Mouse (Mus musculus): ENCODE measurements at regions not wholly inside any gene's neighbourhood (a gene's known extent, or its start where the extent isn't known, plus 50 kb on each side); places are given as distances from the start of the nearest gene placed in this dataset.

DNA sequence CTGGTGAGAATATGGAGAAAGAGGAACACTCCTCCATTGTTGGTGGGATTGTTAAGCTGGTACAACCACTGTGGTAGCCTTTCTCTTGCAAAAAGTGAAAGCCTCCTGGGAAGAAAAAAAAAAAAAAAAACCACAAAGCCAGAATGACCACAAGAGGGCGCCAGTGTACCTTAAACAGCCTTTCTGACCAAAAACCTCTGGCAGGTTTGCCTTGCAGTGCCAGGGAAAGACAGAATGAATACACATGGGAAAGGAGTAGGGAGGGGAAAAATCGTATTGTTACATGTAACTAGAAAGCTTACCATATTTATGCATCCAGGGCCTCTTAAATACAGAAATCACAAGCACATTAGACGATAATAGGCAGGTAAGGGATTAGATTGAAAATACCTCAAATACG is 62.4 kb upstream of the Ppp2r3a start:
- no peak for TF ChIP-seq BHLHE40 (IDR thresholded peaks at IDR 0.05; ENCODE audit: borderline replicate concordance, low read depth, low read length)
- TF ChIP-seq GATA1 (IDR thresholded peaks at IDR 0.05; ENCODE audit: low read depth, low read length), result no peak
- peak; percentile 82 for TF ChIP-seq ZC3H11A (IDR thresholded peaks at IDR 0.05; ENCODE audit: low read depth, low read length)
- TF ChIP-seq CTCF (IDR thresholded peaks at IDR 0.05 in 2 of 3, conservative IDR thresholded peaks at IDR 0.05 in 1 of 3; ENCODE audit: control insufficient read depth in 1 of 3, insufficient read depth in 1 of 3, low read depth in 2 of 3, low read length in 3 of 3, poor library complexity in 1 of 3, severe bottlenecking in 1 of 3), result peak; percentile 46 to 82 (median 61)
- peak; percentile 98 for TF ChIP-seq ZNF384 (IDR thresholded peaks at IDR 0.05; ENCODE audit: low read depth, low read length)
- no peak for TF ChIP-seq TCF12 (IDR thresholded peaks at IDR 0.05; ENCODE audit: low read depth, low read length)
- TF ChIP-seq USF1 (IDR thresholded peaks at IDR 0.05; ENCODE audit: low read depth, low read length), result no peak
- no peak for TF ChIP-seq EP300 (IDR thresholded peaks at IDR 0.05; ENCODE audit: low read depth in 1 of 2, low read length in 2 of 2)
- TF ChIP-seq POLR2AphosphoS2 (IDR thresholded peaks at IDR 0.05; ENCODE audit: low read length), result no peak

All from MEL (cell line).